Mouse (Mus musculus) intestine, embryonic 14.5 days (tissue): Measurements from ENCODE around the gene Nrp2. TPM values are rescaled to one million over a fixed set of nuclear protein-coding genes. Genes with fewer than 3 reads are reported as not detected.

Source experiments
- ATAC-seq: fragments of 200-750 bp; cut with Nextera tagmentation; replicated peaks from 2 replicates; pipeline ENCODE4 v1.8.0; 2017; ENCODE audit warnings: low read depth, moderate number of reproducible peaks, moderate TSS enrichment, moderate library complexity; ENCODE audit not compliant: low FRiP score, low TSS enrichment
- DNase-seq: peaks from one replicate; pipeline ENCODE4 v3.0.0-alpha.2; 2018; ENCODE audit warnings: low spot score
- H3K27ac ChIP-seq: fragments of 300-500 bp; sonication (generic); 2 replicates; pipeline ENCODE4 v1.5.1; 2014; ENCODE audit warnings: low read depth, mild to moderate bottlenecking, control low read depth
- H3K27me3 ChIP-seq: fragments of 300-500 bp; sonication (generic); replicated peaks from 2 replicates; pipeline ENCODE4 v1.6.1; 2014; ENCODE audit warnings: low read length, control low read depth; ENCODE audit not compliant: control insufficient read depth, insufficient read depth
- H3K36me3 ChIP-seq: fragments of 300-500 bp; sonication (generic); 2 replicates; pipeline ENCODE4 v1.6.1; 2014; ENCODE audit warnings: low read length, control low read depth; ENCODE audit not compliant: control insufficient read depth, insufficient read depth
- H3K4me1 ChIP-seq: fragments of 300-500 bp; sonication (generic); replicated peaks from 2 replicates; pipeline ENCODE4 v1.6.1; 2014; ENCODE audit warnings: low read length, control low read depth, mixed read lengths; ENCODE audit not compliant: control insufficient read depth, insufficient read depth
- H3K4me2 ChIP-seq: fragments of 300-500 bp; sonication (generic); 2 replicates; pipeline ENCODE4 v1.6.1; 2014; ENCODE audit warnings: low read length
- H3K4me3 ChIP-seq: fragments of 300-500 bp; sonication (generic); 2 replicates; pipeline ENCODE4 v1.5.1; 2014; ENCODE audit warnings: low read depth, low read length, control low read depth, mixed read lengths
- H3K9ac ChIP-seq: fragments of 300-500 bp; sonication (generic); 2 replicates; pipeline ENCODE4 v1.6.1; 2014; ENCODE audit warnings: mild to moderate bottlenecking, low read length
- H3K9me3 ChIP-seq: fragments of 300-500 bp; sonication (generic); 2 replicates; pipeline ENCODE4 v1.6.1; 2016; ENCODE audit warnings: low read length, control low read depth; ENCODE audit not compliant: control insufficient read depth
- WGBS: fragments of 180-500 bp; shearing (Covaris S2); extraction: QIAGEN DNeasy Blood & Tissue Kit; methylation state at CpG from one replicate; pipeline ENCODE4 v1.1.7; 2014; 5-methylcytosine and 5-hydroxymethylcytosine counted together
- polyA plus RNA-seq: library from polyadenylated mRNA; unstranded; fragments of >200 nt; fragmentation: Nextera tagmentation; extraction: Ambion mirVana; gene quantifications from 2 replicates; pipeline ENCODE4 v1.2.1, GENCODE M21; 2014

Gene Nrp2
- polyA plus RNA-seq, 1 experiment from 2014 or later: 43.8 TPM

DNA sequence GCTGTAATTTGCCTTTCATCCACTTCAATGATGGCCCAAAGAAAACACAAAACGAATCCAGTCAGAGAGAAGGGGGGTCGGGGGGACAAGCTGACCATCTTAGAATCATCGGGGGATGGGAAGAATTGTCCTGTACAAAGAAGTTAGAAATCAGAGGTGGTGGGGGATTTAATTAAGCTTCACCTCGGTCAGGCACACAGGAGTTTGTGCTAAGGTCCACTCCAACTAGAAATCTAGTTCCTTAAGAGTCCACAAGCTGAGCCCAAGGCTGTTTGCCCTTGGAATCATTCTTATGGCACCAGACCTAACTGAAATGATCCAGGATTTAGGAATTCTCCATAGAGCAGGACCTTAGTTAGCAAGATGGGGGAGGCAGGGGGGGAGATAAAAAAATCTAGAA is 98.3 kb downstream of the Nrp2 start:
- Histone ChIP-seq H3K9ac (no peak overlapping the region), H3K27me3 (no peaks in the 10 kb centered on the region), H3K4me3 (no peak overlapping the region), H3K27ac (no peak overlapping the region), H3K4me2 (no peak overlapping the region), H3K4me1 (peaks cover 2% of the 10 kb centered on the region; the same call in 1 of the 2 replicates), H3K9me3 (no peaks in the 10 kb centered on the region), H3K36me3 (peaks cover 7% of the 10 kb centered on the region; the same call in 1 of the 2 replicates)
- 74% methylated on average over 4 of the region's 4 CpGs for WGBS
- DNase-seq (no peak), ATAC-seq (no peak)

GRCm38 (mm10) chr1:62801842-62802241 is 98.8 kb downstream of the Nrp2 start:
- no peak overlapping the region for H3K27ac ChIP-seq
- no peak overlapping the region for H3K9ac ChIP-seq
- ATAC-seq (no peak), DNase-seq (no peak)
- H3K4me3 ChIP-seq: no peak overlapping the region
- H3K36me3 ChIP-seq: peaks cover 3% of the 10 kb centered on the region; the same call in 1 of the 2 replicates
- no peaks in the 10 kb centered on the region for H3K9me3 ChIP-seq
- WGBS: 71% methylated on average over 3 of the region's 3 CpGs
- H3K4me2 ChIP-seq: no peak overlapping the region
- no peaks in the 10 kb centered on the region for H3K27me3 ChIP-seq
- no peaks in the 10 kb centered on the region; the same call in 1 of the 2 replicates for H3K4me1 ChIP-seq

- no peaks in the 10 kb centered on the region for H3K27me3 ChIP-seq
- H3K36me3 ChIP-seq: no peaks in the 10 kb centered on the region
- no peak overlapping the region for H3K27ac ChIP-seq
- WGBS: 73% methylated on average over 1 of the region's 1 CpGs
- H3K9me3 ChIP-seq: no peaks in the 10 kb centered on the region
- ATAC-seq (no peak), DNase-seq (no peak)
- H3K4me1 ChIP-seq: no peaks in the 10 kb centered on the region; the same call in 1 of the 2 replicates
- H3K9ac ChIP-seq: no peak overlapping the region
- no peak overlapping the region for H3K4me2 ChIP-seq
- H3K4me3 ChIP-seq: no peak overlapping the region
These were observed 100.5 kb downstream of the Nrp2 start for GRCm38 (mm10) chr1:62803544-62803943.

DNA sequence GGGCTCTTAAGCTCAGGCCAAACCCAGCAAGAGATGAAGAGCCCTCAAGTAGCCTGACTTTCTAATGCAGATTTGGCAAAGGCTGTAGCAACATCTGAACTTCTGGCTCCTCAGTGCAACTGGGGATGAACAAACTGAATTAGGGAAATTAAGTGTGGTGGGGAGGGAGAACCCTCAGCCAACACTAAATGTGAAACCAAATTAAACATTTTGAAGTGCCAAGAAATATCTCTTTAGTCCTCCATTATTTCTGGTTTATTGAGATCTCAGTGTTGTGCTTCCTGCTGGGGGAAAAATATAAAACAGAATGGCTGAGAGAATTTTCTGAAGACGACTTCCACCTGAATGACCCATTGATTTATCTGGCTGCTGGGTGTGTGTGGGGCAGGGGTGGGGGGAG is 102.9 kb downstream of the Nrp2 start:
- no peak overlapping the region for H3K4me3 ChIP-seq
- no peaks in the 10 kb centered on the region for H3K36me3 ChIP-seq
- no peaks in the 10 kb centered on the region for H3K4me1 ChIP-seq
- H3K9ac ChIP-seq: no peak overlapping the region
- no peaks in the 10 kb centered on the region for H3K9me3 ChIP-seq
- WGBS: 4% methylated on average over 1 of the region's 1 CpGs
- no peak overlapping the region for H3K27ac ChIP-seq
- no peak overlapping the region for H3K4me2 ChIP-seq
- DNase-seq: no peak
- ATAC-seq: no peak
- no peaks in the 10 kb centered on the region for H3K27me3 ChIP-seq

- Histone ChIP-seq H3K9ac (no peak overlapping the region), H3K4me3 (no peak overlapping the region), H3K4me1 (no peaks in the 10 kb centered on the region), H3K27ac (no peak overlapping the region), H3K9me3 (no peaks in the 10 kb centered on the region), H3K4me2 (no peak overlapping the region), H3K27me3 (no peaks in the 10 kb centered on the region), H3K36me3 (no peaks in the 10 kb centered on the region; the same call in 1 of the 2 replicates)
- DNase-seq (no peak), ATAC-seq (no peak)
- 84% methylated on average over 4 of the region's 4 CpGs for WGBS
These were observed 105.3 kb downstream of the Nrp2 start for GRCm38 (mm10) chr1:62808395-62808794.

- ATAC-seq: no peak
- H3K27me3 ChIP-seq: no peaks in the 10 kb centered on the region
- no peak overlapping the region for H3K27ac ChIP-seq
These were observed 106.6 kb downstream of the Nrp2 start for GRCm38 (mm10) chr1:62809601-62810228.

GRCm38 (mm10) chr1:62811141-62811540 is 108.1 kb downstream of the Nrp2 start:
- Histone ChIP-seq H3K27ac (no peak overlapping the region), H3K27me3 (no peaks in the 10 kb centered on the region), H3K36me3 (peaks cover 11% of the 10 kb centered on the region), H3K4me1 (no peaks in the 10 kb centered on the region), H3K9ac (no peak overlapping the region), H3K4me3 (no peak overlapping the region), H3K4me2 (no peak overlapping the region), H3K9me3 (no peaks in the 10 kb centered on the region)
- 87% methylated on average over 7 of the region's 7 CpGs for WGBS
- no peak for ATAC-seq
- DNase-seq: no peak

More at GRCm38 (mm10) chr1:62809601-62810228, 106.6 kb downstream of the Nrp2 start:
- no peaks in the 10 kb centered on the region for H3K9me3 ChIP-seq
- DNase-seq: no peak
- no peak overlapping the region for H3K4me3 ChIP-seq
- WGBS: 70% methylated on average over 8 of the region's 8 CpGs
- no peak overlapping the region for H3K9ac ChIP-seq
- H3K4me2 ChIP-seq: no peak overlapping the region
- H3K36me3 ChIP-seq: no peaks in the 10 kb centered on the region; the same call in 1 of the 2 replicates
- no peaks in the 10 kb centered on the region for H3K4me1 ChIP-seq

- Histone ChIP-seq H3K9me3 (no peaks in the 10 kb centered on the region), H3K9ac (no peak overlapping the region), H3K4me2 (no peak overlapping the region), H3K4me3 (no peak overlapping the region), H3K27me3 (no peaks in the 10 kb centered on the region), H3K27ac (peak overlapping the region; percentile 54; the same call in 1 of the 2 replicates), H3K4me1 (no peaks in the 10 kb centered on the region; the same call in 1 of the 2 replicates), H3K36me3 (peaks cover 20% of the 10 kb centered on the region)
- ATAC-seq: no peak
- WGBS: 36% methylated on average over 10 of the region's 10 CpGs
- no peak for DNase-seq
These were observed 109.9 kb downstream of the Nrp2 start for GRCm38 (mm10) chr1:62812701-62813684.
